Mouse (Mus musculus): ENCODE measurements around the gene Ostm1. TPM values are rescaled to one million over a fixed set of nuclear protein-coding genes. Genes with fewer than 3 reads are reported as not detected.

The Ostm1 gene
- total RNA-seq (2014; rRNA removed) = 13.3 and 15.4 TPM in 2 replicates
- polyA plus RNA-seq (2012; rRNA removed) = 7.0 and 7.2 TPM in 2 replicates

- no peak for DNase-seq (ENCODE audit: extremely low read depth, low read depth, low spot score)
- Histone ChIP-seq H3K4me1 (ENCODE audit: control insufficient read depth, insufficient read depth, low read length) (no peaks in the 10 kb centered on the region), H3K27me3 (ENCODE audit: control insufficient read depth, insufficient read depth, low read length) (peaks cover 54% of the 10 kb centered on the region), H3K9ac (ENCODE audit: low read depth, low read length) (no peak within 1 kb of the TSS), H3K79me2 (ENCODE audit: control insufficient read depth, insufficient read depth, low read length) (no peaks in the 10 kb centered on the region), H3K4me3 (ENCODE audit: insufficient read depth, low read depth, low read length) (no peak within 1 kb of the TSS), H3K27ac (replicated peaks; ENCODE audit: insufficient read depth, low read depth, low read length) (no peak within 1 kb of the TSS), H3K36me3 (ENCODE audit: control insufficient read depth, insufficient read depth, low read length) (no peaks in the 10 kb centered on the region)
- TF ChIP-seq POLR2A (IDR thresholded peaks at IDR 0.05; ENCODE audit: extremely low read depth, insufficient read depth, low read length) = no peak
- 2% methylated on average over 43 of the region's 43 CpGs for WGBS
Observed at GRCm38 (mm10) chr10:42583157-42583872, at the start of gene Ostm1, which contains the start of gene Nr2e1. TSS of gene Ostm1 (plus strand) at chr10:42583822. TSS of gene Nr2e1 (minus strand) at chr10:42583632.

GRCm38 (mm10) chr10:42533836-42534453 lies 49.7 kb upstream of the Ostm1 start:
- peaks cover 5% of the 10 kb centered on the region; the same call in 1 of the 2 replicates for H3K79me2 ChIP-seq (ENCODE audit: control insufficient read depth, insufficient read depth, low read length)
- H3K36me3 ChIP-seq (ENCODE audit: control insufficient read depth, insufficient read depth, low read length) = peaks cover 36% of the 10 kb centered on the region
- H3K27me3 ChIP-seq (ENCODE audit: control insufficient read depth, insufficient read depth, low read length) = no peaks in the 10 kb centered on the region
- H3K9ac ChIP-seq (ENCODE audit: low read depth, low read length) = no peak overlapping the region
- H3K27ac ChIP-seq (replicated peaks; ENCODE audit: insufficient read depth, low read depth, low read length) = no peak overlapping the region
- no peaks in the 10 kb centered on the region; the same call in 1 of the 2 replicates for H3K4me1 ChIP-seq (ENCODE audit: control insufficient read depth, insufficient read depth, low read length)
- TF ChIP-seq CTCF (IDR thresholded peaks at IDR 0.05; ENCODE audit: low read depth, low read length) (no peak), POLR2A (IDR thresholded peaks at IDR 0.05; ENCODE audit: extremely low read depth, insufficient read depth, low read length) (no peak)
- no peak overlapping the region for H3K4me3 ChIP-seq (ENCODE audit: insufficient read depth, low read depth, low read length)
- 93% methylated on average over 11 of the region's 11 CpGs for WGBS
- no peak for DNase-seq (ENCODE audit: extremely low read depth, low read depth, low spot score)

GRCm38 (mm10) chr10:42537571-42538316 lies 45.9 kb upstream of the Ostm1 start:
- DNase-seq (ENCODE audit: extremely low read depth, low read depth, low spot score) = no peak
- Histone ChIP-seq H3K36me3 (ENCODE audit: control insufficient read depth, insufficient read depth, low read length) (peaks cover 26% of the 10 kb centered on the region; the same call in 1 of the 2 replicates), H3K4me1 (ENCODE audit: control insufficient read depth, insufficient read depth, low read length) (no peaks in the 10 kb centered on the region), H3K79me2 (ENCODE audit: control insufficient read depth, insufficient read depth, low read length) (no peaks in the 10 kb centered on the region), H3K27me3 (ENCODE audit: control insufficient read depth, insufficient read depth, low read length) (no peaks in the 10 kb centered on the region), H3K4me3 (ENCODE audit: insufficient read depth, low read depth, low read length) (no peak overlapping the region), H3K27ac (replicated peaks; ENCODE audit: insufficient read depth, low read depth, low read length) (no peak overlapping the region), H3K9ac (ENCODE audit: low read depth, low read length) (no peak overlapping the region)
- TF ChIP-seq CTCF (IDR thresholded peaks at IDR 0.05; ENCODE audit: low read depth, low read length) (no peak), POLR2A (IDR thresholded peaks at IDR 0.05; ENCODE audit: extremely low read depth, insufficient read depth, low read length) (no peak)
- WGBS = 87% methylated on average over 9 of the region's 9 CpGs

GRCm38 (mm10) chr10:42545707-42546503 lies 37.7 kb upstream of the Ostm1 start:
- no peak overlapping the region for H3K27ac ChIP-seq (replicated peaks; ENCODE audit: insufficient read depth, low read depth, low read length)
- WGBS = 79% methylated on average over 6 of the region's 6 CpGs
- H3K36me3 ChIP-seq (ENCODE audit: control insufficient read depth, insufficient read depth, low read length) = no peaks in the 10 kb centered on the region

GRCm38 (mm10) chr10:42546507-42546906 lies 37.1 kb upstream of the Ostm1 start:
- no peak for TF ChIP-seq CTCF (IDR thresholded peaks at IDR 0.05; ENCODE audit: low read depth, low read length)
- TF ChIP-seq POLR2A (IDR thresholded peaks at IDR 0.05; ENCODE audit: extremely low read depth, insufficient read depth, low read length) = no peak
- Histone ChIP-seq H3K9ac (ENCODE audit: low read depth, low read length) (no peak overlapping the region), H3K27ac (replicated peaks; ENCODE audit: insufficient read depth, low read depth, low read length) (no peak overlapping the region), H3K27me3 (ENCODE audit: control insufficient read depth, insufficient read depth, low read length) (no peaks in the 10 kb centered on the region), H3K79me2 (ENCODE audit: control insufficient read depth, insufficient read depth, low read length) (no peaks in the 10 kb centered on the region), H3K4me1 (ENCODE audit: control insufficient read depth, insufficient read depth, low read length) (no peaks in the 10 kb centered on the region), H3K36me3 (ENCODE audit: control insufficient read depth, insufficient read depth, low read length) (no peaks in the 10 kb centered on the region), H3K4me3 (ENCODE audit: insufficient read depth, low read depth, low read length) (no peak overlapping the region)
- no peak for DNase-seq (ENCODE audit: extremely low read depth, low read depth, low spot score)
- WGBS = 93% methylated on average over 3 of the region's 3 CpGs

More at GRCm38 (mm10) chr10:42545707-42546503, 37.7 kb upstream of the Ostm1 start:
- no peak overlapping the region for H3K4me3 ChIP-seq (ENCODE audit: insufficient read depth, low read depth, low read length)
- H3K9ac ChIP-seq (ENCODE audit: low read depth, low read length) = no peak overlapping the region
- no peaks in the 10 kb centered on the region for H3K79me2 ChIP-seq (ENCODE audit: control insufficient read depth, insufficient read depth, low read length)
- TF ChIP-seq POLR2A (IDR thresholded peaks at IDR 0.05; ENCODE audit: extremely low read depth, insufficient read depth, low read length) (no peak), CTCF (IDR thresholded peaks at IDR 0.05; ENCODE audit: low read depth, low read length) (no peak)
- H3K27me3 ChIP-seq (ENCODE audit: control insufficient read depth, insufficient read depth, low read length) = no peaks in the 10 kb centered on the region
- H3K4me1 ChIP-seq (ENCODE audit: control insufficient read depth, insufficient read depth, low read length) = no peaks in the 10 kb centered on the region
- DNase-seq (ENCODE audit: extremely low read depth, low read depth, low spot score) = no peak

All from liver, adult 2 months (tissue).